Mouse (Mus musculus): ENCODE data around the gene Saa4. TPM values are rescaled to one million over a fixed set of nuclear protein-coding genes. Genes with fewer than 3 reads are reported as not detected.
"Not testable (repeated sequence)": the region's sequence is repeated elsewhere in the genome, so short reads cannot be mapped to it uniquely, and the experiment has no call there.

Saa4 gene
- polyA plus RNA-seq, 1 experiment from 2014 or later: not detected

DNA sequence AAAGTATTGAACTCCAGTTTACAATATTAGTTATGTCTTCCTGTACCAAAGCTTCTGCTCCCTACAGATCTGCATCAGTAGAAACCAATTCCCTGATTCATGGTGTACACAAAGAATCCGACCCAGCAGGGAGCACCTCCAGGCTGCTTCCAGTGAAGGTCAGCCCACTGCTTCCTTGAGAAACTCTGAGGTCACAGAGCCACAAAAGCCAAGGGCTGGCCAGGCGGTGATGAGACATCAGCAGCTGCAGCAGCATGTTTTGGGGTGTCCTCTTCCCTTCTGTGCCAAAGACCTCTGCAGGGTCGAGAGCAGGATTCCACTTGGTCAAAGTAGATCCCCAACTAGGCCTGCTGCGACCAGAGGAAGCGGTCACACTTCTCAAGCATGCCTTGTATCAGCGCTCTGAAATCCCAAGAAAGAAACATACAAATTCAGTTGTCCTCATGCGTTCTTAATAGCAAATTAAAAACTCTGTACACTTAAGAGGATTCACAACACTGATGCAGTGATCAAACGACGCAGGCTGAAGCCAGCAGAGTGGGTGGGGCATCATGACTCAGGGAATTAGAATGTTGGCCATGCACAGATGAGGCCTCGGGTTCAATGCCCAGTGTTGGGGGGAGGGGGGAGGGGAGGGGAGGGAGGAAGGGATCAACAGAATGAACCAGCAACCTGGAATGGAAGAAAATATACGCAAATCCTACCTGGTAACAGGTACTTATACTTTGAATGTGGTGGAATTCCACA, 28.8 kb upstream of the Saa4 start:
- no peak for DNase-seq (ENCODE audit: low spot score)
- Histone ChIP-seq H3K9ac (ENCODE audit: low read length) (no peak overlapping the region), H3K4me2 (replicated peaks; ENCODE audit: low read depth) (no peak overlapping the region), H3K27me3 (ENCODE audit: control insufficient read depth, insufficient read depth, low read length) (no peaks in the 10 kb centered on the region), H3K4me1 (replicated peaks; ENCODE audit: control insufficient read depth, insufficient read depth) (no peaks in the 10 kb centered on the region), H3K4me3 (ENCODE audit: low read depth, low read length) (no peak overlapping the region), H3K9me3 (ENCODE audit: control insufficient read depth, low read length) (no peaks in the 10 kb centered on the region), H3K36me3 (ENCODE audit: control insufficient read depth, insufficient read depth, low read length) (peaks cover 9% of the 10 kb centered on the region; the same call in 1 of the 2 replicates), H3K27ac (replicated peaks) (no peak overlapping the region)
- 69% methylated on average over 11 of the region's 11 CpGs for WGBS
- ATAC-seq (ENCODE audit: low FRiP score, low TSS enrichment): no peak
- TF ChIP-seq CTCF (IDR thresholded peaks at IDR 0.05; ENCODE audit: low read depth): no peak
- TF ChIP-seq EP300 (optimal IDR thresholded peaks at IDR 0.05): no peak

DNA sequence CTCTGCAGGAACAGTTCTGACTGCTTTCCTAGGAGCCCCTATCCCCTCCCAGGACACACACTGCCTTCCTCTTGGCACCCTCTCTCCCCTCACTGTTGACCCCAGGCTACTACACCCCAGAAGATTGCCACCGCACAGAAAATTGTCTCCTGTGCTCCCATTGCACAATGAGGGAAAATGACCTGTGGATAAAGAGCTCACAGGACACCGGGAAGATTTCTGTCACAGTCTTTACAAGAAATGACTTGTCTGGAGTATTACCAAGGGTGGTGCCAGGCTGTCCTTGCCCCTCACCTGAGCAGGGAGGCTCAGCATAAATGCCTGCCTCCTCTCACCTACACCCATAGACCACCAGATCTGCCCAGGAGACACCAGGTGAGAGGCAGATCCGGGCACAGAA, 19.1 kb upstream of the Saa4 start, which contains the start of gene Saa2:
TSS of gene Saa2 (plus strand) at position 301 of the 400 bp plus-strand sequence.
- Histone ChIP-seq H3K4me2 (replicated peaks; ENCODE audit: low read depth) (no peak within 1 kb of the TSS), H3K27me3 (ENCODE audit: control insufficient read depth, insufficient read depth, low read length) (no peaks in the 10 kb centered on the region), H3K36me3 (ENCODE audit: control insufficient read depth, insufficient read depth, low read length) (no peaks in the 10 kb centered on the region), H3K9me3 (ENCODE audit: control insufficient read depth, low read length) (no peaks in the 10 kb centered on the region), H3K27ac (replicated peaks) (no peak within 1 kb of the TSS), H3K4me3 (ENCODE audit: low read depth, low read length) (no peak within 1 kb of the TSS), H3K9ac (ENCODE audit: low read length) (no peak within 1 kb of the TSS), H3K4me1 (replicated peaks; ENCODE audit: control insufficient read depth, insufficient read depth) (no peaks in the 10 kb centered on the region)
- ATAC-seq (ENCODE audit: low FRiP score, low TSS enrichment): no peak
- no peak for TF ChIP-seq EP300 (optimal IDR thresholded peaks at IDR 0.05)
- TF ChIP-seq CTCF (IDR thresholded peaks at IDR 0.05; ENCODE audit: low read depth): no peak
- 47% methylated on average over 3 of the region's 3 CpGs for WGBS
- no peak for DNase-seq (ENCODE audit: low spot score)

GRCm38 (mm10) chr7:46748459-46748858, 16.1 kb upstream of the Saa4 start:
- Histone ChIP-seq H3K4me3 (ENCODE audit: low read depth, low read length) (no peak overlapping the region), H3K9me3 (ENCODE audit: control insufficient read depth, low read length) (no peaks in the 10 kb centered on the region), H3K27ac (replicated peaks) (no peak overlapping the region), H3K4me2 (replicated peaks; ENCODE audit: low read depth) (no peak overlapping the region), H3K27me3 (ENCODE audit: control insufficient read depth, insufficient read depth, low read length) (no peaks in the 10 kb centered on the region), H3K9ac (ENCODE audit: low read length) (no peak overlapping the region), H3K36me3 (ENCODE audit: control insufficient read depth, insufficient read depth, low read length) (no peaks in the 10 kb centered on the region), H3K4me1 (replicated peaks; ENCODE audit: control insufficient read depth, insufficient read depth) (no peaks in the 10 kb centered on the region)
- WGBS: 58% methylated on average over 3 of the region's 3 CpGs
- TF ChIP-seq CTCF (IDR thresholded peaks at IDR 0.05; ENCODE audit: low read depth): no peak
- no peak for TF ChIP-seq EP300 (optimal IDR thresholded peaks at IDR 0.05)
- DNase-seq (ENCODE audit: low spot score) (no peak), ATAC-seq (ENCODE audit: low FRiP score, low TSS enrichment) (no peak)

GRCm38 (mm10) chr7:46746381-46746780, 14.0 kb upstream of the Saa4 start:
- no peak overlapping the region for H3K4me2 ChIP-seq (replicated peaks; ENCODE audit: low read depth)
- no peak for TF ChIP-seq CTCF (IDR thresholded peaks at IDR 0.05; ENCODE audit: low read depth)
- TF ChIP-seq EP300 (optimal IDR thresholded peaks at IDR 0.05): no peak
- no peaks in the 10 kb centered on the region for H3K27me3 ChIP-seq (ENCODE audit: control insufficient read depth, insufficient read depth, low read length)
- WGBS: 60% methylated on average over 7 of the region's 7 CpGs
- no peaks in the 10 kb centered on the region for H3K4me1 ChIP-seq (replicated peaks; ENCODE audit: control insufficient read depth, insufficient read depth)
- DNase-seq (ENCODE audit: low spot score): no peak
- no peak for ATAC-seq (ENCODE audit: low FRiP score, low TSS enrichment)
- no peak overlapping the region for H3K27ac ChIP-seq (replicated peaks)
- no peak overlapping the region for H3K4me3 ChIP-seq (ENCODE audit: low read depth, low read length)
- H3K36me3 ChIP-seq (ENCODE audit: control insufficient read depth, insufficient read depth, low read length): no peaks in the 10 kb centered on the region
- H3K9me3 ChIP-seq (ENCODE audit: control insufficient read depth, low read length): no peaks in the 10 kb centered on the region
- H3K9ac ChIP-seq (ENCODE audit: low read length): no peak overlapping the region

DNA sequence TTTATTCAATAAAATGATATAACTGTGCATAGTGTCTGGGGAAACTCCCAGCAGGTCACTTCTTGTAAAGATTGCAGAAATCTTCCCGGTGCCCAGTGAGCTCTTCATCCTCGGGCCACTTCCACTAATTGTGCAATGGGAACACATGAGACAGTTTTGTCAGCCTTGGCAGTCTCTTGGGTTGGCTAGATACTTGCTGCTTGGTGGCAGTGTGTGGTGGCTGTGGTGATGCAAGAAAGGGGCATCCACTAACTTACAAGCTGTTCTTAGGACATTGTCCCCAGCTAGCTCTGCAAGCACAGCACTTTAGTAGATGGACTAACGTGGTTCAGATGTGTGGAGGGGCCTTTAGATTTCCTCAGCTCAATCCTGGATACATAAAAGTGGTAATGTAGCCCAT, 13.4 kb upstream of the Saa4 start:
- H3K9me3 ChIP-seq (ENCODE audit: control insufficient read depth, low read length): no peaks in the 10 kb centered on the region
- no peaks in the 10 kb centered on the region for H3K36me3 ChIP-seq (ENCODE audit: control insufficient read depth, insufficient read depth, low read length)
- H3K4me1 ChIP-seq (replicated peaks; ENCODE audit: control insufficient read depth, insufficient read depth): no peaks in the 10 kb centered on the region
- H3K4me2 ChIP-seq (replicated peaks; ENCODE audit: low read depth): no peak overlapping the region
- no peak for DNase-seq (ENCODE audit: low spot score)
- no peak overlapping the region for H3K4me3 ChIP-seq (ENCODE audit: low read depth, low read length)
- ATAC-seq (ENCODE audit: low FRiP score, low TSS enrichment): no peak
- TF ChIP-seq EP300 (optimal IDR thresholded peaks at IDR 0.05): no peak
- no peak overlapping the region for H3K27ac ChIP-seq (replicated peaks)
- H3K27me3 ChIP-seq (ENCODE audit: control insufficient read depth, insufficient read depth, low read length): no peaks in the 10 kb centered on the region
- 76% methylated on average over 3 of the region's 3 CpGs for WGBS
- no peak overlapping the region for H3K9ac ChIP-seq (ENCODE audit: low read length)

DNA sequence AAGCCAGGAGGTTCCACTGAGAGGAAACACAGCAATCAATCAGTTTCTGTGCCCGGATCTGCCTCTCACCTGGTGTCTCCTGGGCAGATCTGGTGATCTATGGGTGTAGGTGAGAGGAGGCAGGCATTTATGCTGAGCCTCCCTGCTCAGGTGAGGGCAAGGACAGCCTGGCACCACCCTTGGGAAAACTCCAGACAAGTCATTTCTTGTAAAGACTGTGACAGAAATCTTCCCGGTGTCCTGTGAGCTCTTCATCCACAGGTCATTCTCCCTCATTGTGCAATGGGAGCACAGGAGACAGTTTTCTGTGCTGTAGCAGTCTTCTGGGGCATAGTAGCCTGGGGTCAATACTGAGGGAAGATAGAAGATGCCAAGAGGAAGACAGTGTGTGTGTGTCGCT, 10.5 kb upstream of the Saa4 start, which contains the start of gene Saa1:
TSS of gene Saa1 (minus strand) at position 101 of the 400 bp plus-strand sequence.
- H3K9me3 ChIP-seq (ENCODE audit: control insufficient read depth, low read length); H3K4me1 ChIP-seq (replicated peaks; ENCODE audit: control insufficient read depth, insufficient read depth); H3K4me3 ChIP-seq (ENCODE audit: low read depth, low read length); DNase-seq (ENCODE audit: low spot score); H3K9ac ChIP-seq (ENCODE audit: low read length); H3K27ac ChIP-seq (replicated peaks); H3K36me3 ChIP-seq (ENCODE audit: control insufficient read depth, insufficient read depth, low read length); H3K4me2 ChIP-seq (replicated peaks; ENCODE audit: low read depth); ATAC-seq (ENCODE audit: low FRiP score, low TSS enrichment); H3K27me3 ChIP-seq (ENCODE audit: control insufficient read depth, insufficient read depth, low read length): not testable (repeated sequence)
- 60% methylated on average over 3 of the region's 3 CpGs for WGBS

DNA sequence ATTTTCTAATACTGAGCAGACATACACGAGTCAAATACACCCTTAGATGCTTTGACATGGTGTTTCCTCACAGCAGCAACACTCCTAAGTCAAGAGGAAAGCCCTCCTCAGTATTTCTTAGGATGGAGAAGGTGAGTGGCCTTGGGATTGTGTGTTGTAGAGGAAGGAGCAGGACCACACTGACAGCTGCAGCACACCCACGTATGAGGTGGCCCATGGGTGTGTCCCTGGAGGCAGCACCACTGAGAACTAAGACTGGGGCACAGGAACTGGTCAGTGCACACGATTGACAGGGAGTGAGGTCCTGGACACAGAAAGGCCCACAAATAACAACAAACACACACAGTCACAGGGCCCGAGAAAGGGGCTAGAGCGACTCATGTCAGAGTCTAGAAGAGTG, 7.6 kb upstream of the Saa4 start:
- DNase-seq (ENCODE audit: low spot score); H3K4me2 ChIP-seq (replicated peaks; ENCODE audit: low read depth); H3K9ac ChIP-seq (ENCODE audit: low read length); ATAC-seq (ENCODE audit: low FRiP score, low TSS enrichment); H3K36me3 ChIP-seq (ENCODE audit: control insufficient read depth, insufficient read depth, low read length); H3K9me3 ChIP-seq (ENCODE audit: control insufficient read depth, low read length); H3K27me3 ChIP-seq (ENCODE audit: control insufficient read depth, insufficient read depth, low read length); H3K27ac ChIP-seq (replicated peaks); H3K4me3 ChIP-seq (ENCODE audit: low read depth, low read length); H3K4me1 ChIP-seq (replicated peaks; ENCODE audit: control insufficient read depth, insufficient read depth): not testable (repeated sequence)
- 82% methylated on average over 5 of the region's 5 CpGs for WGBS
